Mouse (Mus musculus) heart, postnatal 36 days (tissue): ENCODE measurements around the gene Ipo4. TPM values are rescaled to one million over a fixed set of nuclear protein-coding genes. Genes with fewer than 3 reads are reported as not detected.

ENCODE experiments used
- total RNA-seq, 2 experiments: library from RNA; stranded (reverse); gene quantifications; 2 replicates each; pipeline ENCODE4 v1.2.3; 2021

Gene Ipo4
- total RNA-seq, 2 experiments from 2014 or later, result 54.1 to 62.7 TPM

Other genes with a start within 250 kb of the Ipo4 start
- gene Dhrs4, start 157.2 kb downstream of the Ipo4 start, total RNA-seq, result 100 to 1,000 TPM; 118 to 130 TPM
- gene Carmil3, start 145.3 kb downstream of the Ipo4 start, total RNA-seq, result 1 to 10 TPM; 3.1 to 3.2 TPM
- gene Cpne6, start 125.5 kb downstream of the Ipo4 start, total RNA-seq, result not detected
- gene Nrl, start 111.0 kb downstream of the Ipo4 start, total RNA-seq, result not detected
- 10 to 100 TPM; 12.9 to 13.2 TPM for gene Pck2, start 95.7 kb downstream of the Ipo4 start, total RNA-seq
- gene Dcaf11, start 76.0 kb downstream of the Ipo4 start, total RNA-seq, result 100 to 1,000 TPM; 138 to 148 TPM
- not detected for gene A730061H03Rik, start 75.6 kb downstream of the Ipo4 start, total RNA-seq
- gene Fitm1, start 60.3 kb downstream of the Ipo4 start, total RNA-seq, result 100 to 1,000 TPM; 188 to 200 TPM
- 100 to 1,000 TPM; 250 to 298 TPM for gene Psme1, start 57.8 kb downstream of the Ipo4 start, total RNA-seq
- gene Emc9, start 50.7 kb downstream of the Ipo4 start, total RNA-seq, result 10 to 100 TPM; 59.7 to 63.2 TPM
- 100 to 1,000 TPM; 103 to 107 TPM for gene Psme2, start 44.8 kb downstream of the Ipo4 start, total RNA-seq
- gene Rnf31, start 44.2 kb downstream of the Ipo4 start, total RNA-seq, result 10 to 100 TPM; 29.1 to 35.0 TPM
- 10 to 100 TPM; 10.6 to 17.7 TPM for gene Irf9, start 32.4 kb downstream of the Ipo4 start, total RNA-seq
- under 1 TPM; 0.11 to 0.19 TPM for gene Rec8, start 17.9 kb downstream of the Ipo4 start, total RNA-seq
- 1 to 10 TPM; 3.0 to 3.7 TPM for gene Gm49378, start 1.9 kb upstream of the Ipo4 start, total RNA-seq
- 10 to 100 TPM; 38.3 to 42.1 TPM for gene Tm9sf1, start 7.8 kb upstream of the Ipo4 start, total RNA-seq
- under 1 TPM; 0.51 to 0.61 TPM for gene Tssk4, start 14.2 kb upstream of the Ipo4 start, total RNA-seq
- 10 to 100 TPM; 42.6 to 57.7 TPM for gene Mdp1, start 24.6 kb upstream of the Ipo4 start, total RNA-seq
- 10 to 100 TPM; 10.8 to 11.0 TPM for gene Gmpr2, start 36.0 kb upstream of the Ipo4 start, total RNA-seq
- gene Nedd8, start 36.2 kb upstream of the Ipo4 start, total RNA-seq, result 100 to 1,000 TPM; 242 to 257 TPM
- gene Tinf2, start 45.9 kb upstream of the Ipo4 start, total RNA-seq, result 10 to 100 TPM in 1 of 2 experiments, 1 to 10 TPM in 1; 10.0 to 12.9 TPM
- under 1 TPM; 0.31 to 0.33 TPM for gene Tgm1, start 78.0 kb upstream of the Ipo4 start, total RNA-seq
- 10 to 100 TPM; 12.7 to 13.3 TPM for gene Rabggta, start 86.3 kb upstream of the Ipo4 start, total RNA-seq
- gene Dhrs1, start 109.7 kb upstream of the Ipo4 start, total RNA-seq, result 10 to 100 TPM; 41.3 to 44.2 TPM
- gene Nop9, start 109.7 kb upstream of the Ipo4 start, total RNA-seq, result 10 to 100 TPM in 1 of 2 experiments, 1 to 10 TPM in 1; 8.4 to 12.8 TPM
- 1 to 10 TPM in 1 of 2 experiments, under 1 TPM in 1; 0.64 to 1.6 TPM for gene Cideb, start 122.5 kb upstream of the Ipo4 start, total RNA-seq
- under 1 TPM in 1 of 2 experiments, not detected in 1; 0.19 TPM for gene Ltb4r2, start 125.5 kb upstream of the Ipo4 start, total RNA-seq
- under 1 TPM in 1 of 2 experiments, not detected in 1; 0.24 TPM for gene Ltb4r1, start 130.0 kb upstream of the Ipo4 start, total RNA-seq
- 10 to 100 TPM; 18.0 to 21.0 TPM for gene Adcy4, start 148.1 kb upstream of the Ipo4 start, total RNA-seq
- 1 to 10 TPM; 3.0 to 5.1 TPM for gene Ripk3, start 152.9 kb upstream of the Ipo4 start, total RNA-seq
- 1 to 10 TPM; 5.0 to 5.1 TPM for gene Nfatc4, start 187.2 kb upstream of the Ipo4 start, total RNA-seq
- gene Nynrin, start 218.1 kb upstream of the Ipo4 start, total RNA-seq, result 10 to 100 TPM in 1 of 2 experiments, 1 to 10 TPM in 1; 9.5 to 10.5 TPM
- gene Cbln3, start 248.4 kb upstream of the Ipo4 start, total RNA-seq, result under 1 TPM in 1 of 2 experiments, not detected in 1; 0.19 TPM
- gene Khnyn, start 249.0 kb upstream of the Ipo4 start, total RNA-seq, result 10 to 100 TPM; 13.0 to 14.7 TPM